In genomic region chr5:92506301-92506729, GRCm38 (mm10) we compare ENCODE assay signal across 9 mouse cellular contexts. TPM values are rescaled to one million over a fixed set of nuclear protein-coding genes. Genes with fewer than 3 reads are reported as not detected.
A peak's percentile ranks its signal among the peaks of the same experiment; 100 is the strongest.
DNase-seq lines count a peak whose midpoint lies in the region; ATAC-seq and TF ChIP-seq lines count a peak whose summit lies in the region.
"Had no signal": no experiment of that assay in that cellular context is flagged by ENCODE, and none has a peak within 500 bp of the region (broad histone marks: within the 10 kb centered on the region; RNA-seq: fewer than 3 reads in every experiment).

No protein-coding gene starts in this region.

- no peaks in the 10 kb centered on the region for H3K27me3 ChIP-seq in intestine, postnatal 0 days (replicated peaks; ENCODE audit: control insufficient read depth, insufficient read depth, low read length)
- no peaks in the 10 kb centered on the region for H3K27me3 ChIP-seq in neural tube, embryonic 15.5 days (replicated peaks)

- WGBS in intestine, postnatal 0 days = 36% methylated on average over 4 of the region's 4 CpGs
- 32% methylated on average over 4 of the region's 4 CpGs for WGBS in neural tube, embryonic 15.5 days

- no peak for ATAC-seq in intestine, postnatal 0 days
- ATAC-seq in neural tube, embryonic 15.5 days (ENCODE audit: low FRiP score) = 0 out of 2 replicates have a peak, but pooled peaks have one; percentile 0
- ATAC-seq in activated CD4-positive, CD25-positive, alpha-beta regulatory T cell, adult 4 months = no peak

- H3K9ac ChIP-seq in intestine, postnatal 0 days (ENCODE audit: low read depth, low read length) = peak overlapping the region; percentile 49; the same call in 1 of the 2 replicates
- H3K9ac ChIP-seq in neural tube, embryonic 15.5 days (replicated peaks) = peak overlapping the region; percentile 97

- H3K9me3 ChIP-seq in intestine, postnatal 0 days (ENCODE audit: control insufficient read depth) = 0 out of 2 replicates have a peak, but pooled peaks cover 5% of the 10 kb centered on the region
- H3K9me3 ChIP-seq in neural tube, embryonic 15.5 days (replicated peaks) = no peaks in the 10 kb centered on the region

- H3K36me3 ChIP-seq in intestine, postnatal 0 days (ENCODE audit: control insufficient read depth, insufficient read depth) = no peaks in the 10 kb centered on the region
- no peaks in the 10 kb centered on the region for H3K36me3 ChIP-seq in neural tube, embryonic 15.5 days

- H3K27ac ChIP-seq in brown adipose tissue, adult 24 weeks (replicated peaks; ENCODE audit: low read depth, low read length) = peak overlapping the region; percentile 81
- H3K27ac ChIP-seq in gastrocnemius, adult 2 months = peak overlapping the region; percentile 100
- H3K27ac ChIP-seq in intestine, postnatal 0 days (ENCODE audit: low read depth, low read length) = 0 out of 2 replicates have a peak overlapping the region, but pooled peaks have one; percentile 97
- peak overlapping the region; percentile 96 for H3K27ac ChIP-seq in neural tube, embryonic 15.5 days (replicated peaks)

- peak; percentile 58 for TF ChIP-seq CTCF in gastrocnemius, adult 2 months (IDR thresholded peaks at IDR 0.05)
- peak; percentile 69 for TF ChIP-seq CTCF in intestine, postnatal 0 days (IDR thresholded peaks at IDR 0.05; ENCODE audit: low read depth)

- DNase-seq in right cerebral cortex, adult 18-20 months = peak; percentile 35
- DNase-seq in right cerebral cortex, postnatal 36 days (ENCODE audit: low spot score in 2 of 2) = no peak
- DNase-seq in gastrocnemius, adult 2 months = peak; percentile 66
- peak; percentile 46 to 55 for DNase-seq in lung, adult 18-20 months

- H3K4me1 ChIP-seq in brown adipose tissue, adult 24 weeks (ENCODE audit: control insufficient read depth, insufficient read depth, insufficient read length, low read length) = peaks cover 13% of the 10 kb centered on the region; the same call in 1 of the 2 replicates
- H3K4me1 ChIP-seq in intestine, postnatal 0 days (replicated peaks; ENCODE audit: control insufficient read depth, insufficient read depth, low read length) = no peaks in the 10 kb centered on the region; the same call in 1 of the 2 replicates
- H3K4me1 ChIP-seq in neural tube, embryonic 15.5 days = peaks cover 29% of the 10 kb centered on the region

- peak overlapping the region; percentile 73 for H3K4me2 ChIP-seq in intestine, postnatal 0 days (replicated peaks; ENCODE audit: low read depth)
- peak overlapping the region; percentile 67 for H3K4me2 ChIP-seq in neural tube, embryonic 15.5 days

- intact Hi-C loops in gastrocnemius, adult 2 months (cut with DNase I) = loop anchor here (2.0 to 5.0 kb wide), 2 partner anchors 46 to 151 kb away; no protein-coding TSS in a partner anchor

- peak overlapping the region; percentile 67 for H3K4me3 ChIP-seq in brown adipose tissue, adult 24 weeks (ENCODE audit: insufficient read depth, low read depth, low read length)
- H3K4me3 ChIP-seq in gastrocnemius, adult 2 months = peak overlapping the region; percentile 86
- H3K4me3 ChIP-seq in intestine, postnatal 0 days (ENCODE audit: low read depth, low read length) = peak overlapping the region; percentile 76; the same call in 1 of the 2 replicates
- peak overlapping the region; percentile 79 for H3K4me3 ChIP-seq in neural tube, embryonic 15.5 days (replicated peaks)

RNA-seq across cellular contexts. Expression of gene Scarb2, which starts 0.3 kb away (rescaled TPM):
- polyA plus RNA-seq in brown adipose tissue, adult 24 weeks (2012; ENCODE audit: insufficient read depth, insufficient read length, missing spikeins) = 50.9 and 52.2 TPM in 2 replicates
- 10 to 100 TPM; 61.7 to 78.6 TPM for total RNA-seq in gastrocnemius, adult 2 months (2021)
- polyA plus RNA-seq in intestine, postnatal 0 days (2015; fragmentation: Nextera tagmentation; extraction: Ambion mirVana) = 18.0 and 19.7 TPM in 2 replicates
- 21.2 and 21.3 TPM in 2 replicates for polyA plus RNA-seq in neural tube, embryonic 15.5 days (2015; fragmentation: Nextera tagmentation; extraction: Ambion mirVana)
- 10 to 100 TPM; 10.6 to 11.8 TPM for polyA plus RNA-seq in activated CD4-positive, CD25-positive, alpha-beta regulatory T cell, adult 4 months (2017; shearing (Covaris generic))

RNA-seq across cellular contexts. Expression of gene Fam47e, which starts 48.6 kb away (rescaled TPM):
- polyA plus RNA-seq in brown adipose tissue, adult 24 weeks (2012; ENCODE audit: insufficient read depth, insufficient read length, missing spikeins) = not detected in 2 replicates
- total RNA-seq in gastrocnemius, adult 2 months (2021) = not detected
- polyA plus RNA-seq in intestine, postnatal 0 days (2015; fragmentation: Nextera tagmentation; extraction: Ambion mirVana) = not detected in 2 replicates
- polyA plus RNA-seq in neural tube, embryonic 15.5 days (2015; fragmentation: Nextera tagmentation; extraction: Ambion mirVana) = 1.2 and 1.8 TPM in 2 replicates
- not detected for polyA plus RNA-seq in activated CD4-positive, CD25-positive, alpha-beta regulatory T cell, adult 4 months (2017; shearing (Covaris generic))
- polyA plus RNA-seq: testis, adult 2 months had no signal

Comparison
In these comparisons a context has a peak if more than half of its experiments do, and no peak if none do; other contexts are left out.
1. DNase-seq: peak in right cerebral cortex, adult 18-20 months (single experiment), gastrocnemius, adult 2 months (single experiment) and lung, adult 18-20 months (2 of 2); none in right cerebral cortex, postnatal 36 days (0 of 2).
2. Peak in every context shown above with its lines, with median percentiles within 50 percentile points of each other: H3K27ac ChIP-seq and H3K4me3 ChIP-seq.